Mouse (Mus musculus) embryo, embryonic 11 days (tissue): ENCODE data around the gene Pik3ip1.
A peak's percentile ranks its signal among the peaks of the same experiment; 100 is the strongest.

Experiments used
- DNase-seq: peaks from one replicate; pipeline ENCODE4 v3.0.0-alpha.2; 2015

The Pik3ip1 gene

DNA sequence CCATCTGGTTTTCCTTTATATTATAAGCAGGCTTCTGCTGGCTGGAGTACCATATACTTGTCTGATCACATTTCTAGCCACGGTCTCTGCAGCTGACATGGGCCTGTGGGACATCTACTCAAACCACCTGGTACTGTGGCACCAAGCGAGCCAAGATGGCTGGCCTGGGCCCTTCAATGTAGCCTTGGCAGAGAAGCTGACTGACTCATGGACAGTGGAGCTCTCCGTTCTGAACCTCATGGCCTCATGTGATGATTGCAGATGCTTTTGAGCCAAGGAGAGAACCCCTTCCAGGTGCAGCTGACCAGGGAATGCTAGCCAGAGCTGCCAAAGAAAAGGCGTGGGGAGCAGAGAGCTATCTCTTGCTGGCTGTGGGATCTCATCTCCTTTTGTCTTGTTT, 24.4 kb upstream of the Pik3ip1 start:
- DNase-seq: no peak

DNA sequence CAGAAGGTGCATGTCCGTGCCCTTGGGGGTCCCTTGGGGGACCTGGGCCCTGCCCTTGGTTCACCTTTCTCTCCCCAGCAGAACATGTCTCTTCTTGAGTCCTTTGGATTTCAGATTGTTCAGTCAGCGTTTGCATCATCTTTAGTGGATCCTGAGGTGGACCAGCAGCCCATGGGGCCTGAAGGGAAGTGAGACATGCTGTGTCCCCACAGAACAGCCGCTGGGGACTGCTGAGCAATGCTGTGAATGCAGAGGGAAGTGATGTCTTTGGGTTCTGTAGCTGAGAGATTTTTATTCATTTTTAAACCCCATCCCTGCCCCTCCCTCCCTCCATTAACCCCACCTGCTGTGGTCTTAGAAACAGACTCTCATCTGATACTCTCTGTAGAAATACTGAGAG, 22.3 kb upstream of the Pik3ip1 start:
- no peak for DNase-seq

DNA sequence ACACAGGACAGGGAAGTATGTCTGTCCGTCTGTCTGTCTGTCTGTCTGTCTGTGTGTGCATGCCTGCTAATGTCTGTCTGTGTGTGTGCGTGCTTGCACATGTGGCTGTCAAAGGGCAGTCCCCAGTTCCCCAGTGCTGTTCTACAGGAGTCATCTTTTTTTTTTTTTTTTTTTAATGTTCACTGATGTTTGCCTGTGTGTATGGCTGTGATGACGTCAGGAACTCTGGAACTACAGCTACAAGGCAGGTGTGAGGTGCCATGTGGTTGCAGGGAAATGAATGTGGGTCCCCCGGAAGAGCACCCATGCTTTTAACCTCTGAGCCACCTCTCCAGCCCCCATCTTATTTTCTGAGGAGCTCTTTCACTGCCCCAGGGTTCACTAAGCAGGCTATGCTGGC, 20.3 kb upstream of the Pik3ip1 start:
- DNase-seq: no peak

DNA sequence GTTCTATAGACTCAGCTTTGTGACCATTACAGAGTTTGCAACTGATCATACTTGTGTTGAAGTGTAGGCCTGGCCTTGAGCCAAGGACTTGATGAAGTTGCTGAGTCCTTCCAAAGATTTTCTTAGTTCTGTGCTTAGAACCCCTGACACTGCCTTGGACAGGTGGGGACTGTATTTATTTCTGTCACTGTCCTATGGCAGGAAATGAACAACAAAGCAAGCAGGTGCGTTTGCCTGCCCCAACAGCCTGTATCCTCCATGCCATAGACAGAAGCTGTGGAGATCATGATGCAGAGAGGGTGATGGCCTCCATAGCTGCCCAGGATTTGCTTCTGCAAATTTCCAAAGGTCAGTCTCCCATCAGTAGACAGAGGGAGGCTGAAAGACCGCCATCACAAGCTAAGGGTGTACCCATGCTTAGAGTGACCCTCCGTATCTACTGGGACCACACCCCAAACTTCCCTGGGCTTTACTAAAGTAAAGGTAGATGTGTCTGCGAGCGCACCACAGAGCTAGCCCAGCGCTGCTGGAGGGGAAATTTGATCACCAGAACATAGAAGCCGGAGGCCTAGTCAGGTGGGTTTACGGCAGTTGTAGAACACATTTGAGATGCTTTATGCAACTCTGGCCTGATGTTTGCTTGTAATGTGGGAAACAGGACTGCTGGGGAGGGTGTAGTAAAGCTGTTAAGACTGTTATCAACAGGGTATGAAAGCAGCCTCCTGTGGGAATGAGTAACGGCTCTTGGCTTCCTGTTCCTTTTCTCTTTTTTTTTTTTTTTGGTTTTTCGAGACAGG, 19.2 kb upstream of the Pik3ip1 start:
- no peak for DNase-seq

DNA sequence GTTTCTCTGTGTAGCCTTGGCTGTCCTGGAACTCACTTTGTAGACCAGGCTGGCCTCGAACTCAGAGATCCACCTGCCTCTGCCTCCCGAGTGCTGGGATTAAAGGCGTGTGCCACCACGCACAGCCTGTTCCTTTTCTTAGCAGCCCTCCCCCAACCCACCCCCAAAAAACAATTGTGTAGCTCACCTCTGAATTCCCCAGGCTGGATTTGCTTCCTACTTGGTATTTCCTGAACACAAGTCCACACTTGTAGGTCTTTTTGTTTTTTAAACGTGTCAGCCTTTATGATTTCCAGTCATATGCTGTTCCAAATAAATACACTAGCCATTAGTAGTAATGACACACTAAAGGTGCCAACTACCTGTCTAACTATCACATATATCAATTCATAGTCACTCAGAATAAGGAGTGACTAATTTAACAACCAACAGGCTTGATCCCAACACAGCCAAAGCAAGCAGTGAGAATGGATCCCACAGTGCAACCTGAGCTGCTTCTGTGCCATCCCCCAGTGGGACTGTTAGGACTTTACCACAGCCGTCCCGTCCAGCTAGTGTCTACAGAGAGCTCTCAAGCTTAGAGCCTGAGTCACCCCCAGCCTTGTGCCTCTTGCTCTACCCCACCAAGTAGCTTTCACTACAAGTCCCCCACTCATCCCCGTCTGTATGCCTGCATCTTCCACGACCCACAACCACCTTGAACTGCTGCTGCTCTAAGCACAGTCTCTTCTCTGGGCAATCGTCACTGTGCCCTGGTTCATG, 18.4 kb upstream of the Pik3ip1 start:
- DNase-seq: no peak

DNA sequence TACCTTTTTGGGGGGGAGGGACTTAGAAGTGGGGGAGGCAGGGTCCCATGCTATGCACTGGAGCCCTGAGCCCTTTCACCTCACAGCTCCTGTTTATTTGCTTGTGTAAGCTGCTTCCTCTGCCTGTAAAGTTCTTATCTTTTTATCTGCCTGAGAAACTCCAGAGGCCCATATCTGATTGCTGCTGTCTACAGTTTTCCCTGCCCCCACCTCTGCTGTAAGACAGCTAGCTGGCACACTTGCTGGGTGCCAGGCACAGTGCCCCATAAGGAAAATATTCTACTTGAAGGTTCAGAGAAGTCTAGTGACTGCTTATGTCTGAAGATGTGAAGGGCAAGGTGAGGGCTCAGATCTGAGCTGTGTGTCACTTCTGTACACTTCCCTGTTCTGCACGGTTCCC, 16.9 kb upstream of the Pik3ip1 start:
- no peak for DNase-seq

DNA sequence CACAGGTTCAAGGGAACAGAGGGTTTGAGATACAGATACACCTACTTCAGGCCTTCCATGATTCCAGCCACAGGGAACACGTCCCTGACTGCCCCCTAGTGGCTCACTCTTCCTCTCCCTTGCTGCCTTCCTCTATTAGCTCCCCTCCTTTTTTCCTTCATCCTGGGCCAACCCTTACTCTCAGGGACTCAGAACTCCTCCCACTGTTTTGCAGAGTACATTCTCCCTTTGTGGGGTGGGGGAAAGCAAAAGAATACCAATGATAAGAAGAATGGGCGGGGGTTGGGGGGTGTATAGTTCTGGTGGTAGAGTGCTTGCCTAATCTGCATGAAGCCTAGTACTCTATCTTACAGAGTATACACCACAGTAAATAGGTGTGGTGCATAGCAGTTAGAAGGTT, 16.1 kb upstream of the Pik3ip1 start:
- peak; percentile 55 for DNase-seq

DNA sequence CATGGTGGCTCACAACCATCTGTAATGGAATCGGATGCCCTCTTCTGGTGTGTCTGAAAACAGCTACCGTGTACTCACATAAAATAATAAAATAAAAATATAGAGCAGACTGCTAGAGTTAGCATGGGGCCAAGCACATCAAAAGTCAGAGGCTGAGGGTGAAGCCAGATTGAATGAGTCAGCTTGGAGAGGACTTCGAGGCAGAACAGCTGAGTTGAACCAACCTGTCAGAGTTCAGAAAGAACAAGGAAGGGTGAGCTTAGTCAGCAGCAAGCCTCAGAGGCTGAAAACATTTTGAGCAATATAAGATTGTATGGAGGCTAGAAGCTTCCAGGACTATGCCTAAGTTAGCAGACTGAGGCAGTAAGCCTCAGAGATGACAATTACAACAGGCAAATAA, 11.9 kb upstream of the Pik3ip1 start:
- no peak for DNase-seq

DNA sequence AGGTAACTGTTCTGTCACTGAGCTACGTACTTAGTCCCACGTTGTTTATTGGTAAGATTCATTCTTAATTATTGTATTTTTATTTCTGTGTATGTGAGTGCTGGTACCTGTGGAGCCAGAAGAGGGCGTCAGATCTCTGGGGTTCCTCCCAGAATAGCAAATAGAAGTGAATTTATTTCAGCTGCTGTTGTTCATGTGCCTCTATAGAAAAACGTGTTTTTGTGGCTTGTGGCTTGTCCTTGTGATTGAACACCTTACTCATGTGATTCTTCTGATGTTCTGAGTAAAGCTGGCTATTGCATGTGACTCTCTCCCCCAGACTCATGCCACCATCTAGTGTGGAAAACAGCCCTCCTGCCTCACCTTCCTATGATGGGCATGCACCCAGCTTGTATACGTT, 1.9 kb upstream of the Pik3ip1 start:
- no peak for DNase-seq

DNA sequence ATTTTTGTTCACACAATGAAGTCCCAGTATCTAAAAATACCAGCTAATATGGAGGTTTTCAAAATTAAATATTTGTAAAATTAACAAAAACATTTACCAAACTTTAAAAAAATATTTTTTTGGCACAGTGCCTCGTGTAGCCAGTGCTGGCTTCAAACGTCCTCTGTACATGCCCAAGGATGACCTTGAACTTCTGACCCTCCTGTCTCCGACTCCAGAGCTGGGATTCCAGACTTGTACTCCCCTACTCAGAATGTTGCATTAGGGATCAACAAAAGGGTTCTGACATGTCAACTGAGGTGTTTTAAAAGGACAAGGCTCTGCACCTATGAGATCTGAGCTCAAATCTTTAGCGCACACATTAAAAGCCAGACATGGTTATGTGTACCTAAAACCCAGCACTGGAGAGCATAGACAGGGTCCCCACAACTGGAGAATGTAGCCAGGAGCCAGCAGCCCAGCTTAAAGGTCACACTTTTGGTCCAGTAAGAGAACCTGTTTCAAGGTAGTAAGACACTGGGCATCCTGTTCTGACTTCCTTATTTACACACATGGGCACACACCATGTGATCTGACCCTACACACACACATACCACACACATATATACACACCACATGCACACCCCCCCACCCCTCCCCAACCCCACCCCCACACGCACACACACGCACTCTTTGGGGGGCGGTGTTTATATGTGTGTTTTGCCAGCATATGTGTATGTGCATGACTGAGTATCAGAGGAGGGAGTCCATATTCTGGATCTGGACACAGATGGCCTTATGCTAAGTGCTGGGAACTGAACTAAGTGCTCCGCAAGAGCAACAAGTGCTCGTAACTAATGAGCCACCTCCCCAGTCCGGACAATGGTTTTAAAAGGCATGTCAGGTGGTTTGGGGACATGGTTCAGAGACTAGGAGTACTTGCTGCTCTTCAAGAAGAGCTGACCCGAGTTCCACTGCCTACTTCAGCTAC, 1.1 kb upstream of the Pik3ip1 start:
- DNase-seq: no peak

DNA sequence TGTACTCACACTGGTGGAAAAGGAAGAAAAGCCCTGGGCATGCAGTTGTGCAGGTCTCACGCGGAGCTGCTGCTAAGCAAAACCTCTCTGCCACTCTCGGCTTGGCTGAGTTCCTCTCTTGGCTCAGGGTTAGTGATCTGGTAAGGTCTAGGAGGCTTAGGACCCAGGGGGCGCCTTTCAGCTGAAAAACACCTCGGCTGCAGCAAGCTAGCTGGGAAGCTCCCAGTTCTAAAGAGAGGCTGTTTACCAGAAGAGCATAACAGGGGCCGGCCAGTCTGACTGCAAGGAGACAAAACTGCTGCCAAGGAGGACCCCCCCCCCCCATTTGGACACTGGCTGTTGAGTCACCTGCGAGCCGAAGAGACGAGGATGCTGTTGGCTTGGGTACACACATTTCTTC, 365 bp downstream of the Pik3ip1 start:
- DNase-seq: peak; percentile 84

DNA sequence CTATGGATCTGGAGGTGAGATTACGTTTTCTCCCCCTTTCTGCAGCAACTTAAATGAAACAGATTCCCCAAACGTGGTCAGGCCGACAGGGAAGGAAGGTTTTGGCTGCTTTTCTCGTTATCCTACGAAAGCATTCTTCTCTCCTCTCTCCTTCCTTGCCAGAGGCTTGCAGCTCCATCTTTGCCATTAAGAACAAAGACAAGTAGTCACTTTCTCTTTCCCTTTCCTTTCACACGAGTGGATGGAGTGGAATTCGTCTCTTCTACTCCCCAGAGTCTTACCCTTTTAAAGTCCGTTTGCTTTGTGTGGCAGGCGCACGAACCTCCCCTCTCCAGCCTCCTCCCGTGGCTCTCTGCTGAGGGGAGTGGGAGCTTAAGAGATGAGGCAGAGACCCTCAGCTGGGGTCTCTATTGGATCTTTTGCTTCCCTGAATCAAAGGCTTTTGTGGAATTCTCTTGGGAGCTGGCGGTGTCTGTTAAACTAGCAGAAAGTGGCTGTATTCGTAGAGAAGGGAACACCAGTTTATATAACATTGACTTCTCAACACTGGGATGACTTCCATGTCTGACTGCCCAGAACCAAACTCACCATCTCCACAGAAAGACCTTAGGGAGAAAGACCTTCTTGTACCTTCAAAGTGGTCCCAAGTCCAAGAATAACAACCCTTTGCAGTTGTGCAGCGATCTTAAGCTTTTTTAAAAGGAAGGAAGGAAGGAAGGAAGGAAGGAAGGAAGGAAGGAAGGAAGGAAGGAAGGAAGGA, 970 bp downstream of the Pik3ip1 start:
- peak; percentile 25 for DNase-seq

DNA sequence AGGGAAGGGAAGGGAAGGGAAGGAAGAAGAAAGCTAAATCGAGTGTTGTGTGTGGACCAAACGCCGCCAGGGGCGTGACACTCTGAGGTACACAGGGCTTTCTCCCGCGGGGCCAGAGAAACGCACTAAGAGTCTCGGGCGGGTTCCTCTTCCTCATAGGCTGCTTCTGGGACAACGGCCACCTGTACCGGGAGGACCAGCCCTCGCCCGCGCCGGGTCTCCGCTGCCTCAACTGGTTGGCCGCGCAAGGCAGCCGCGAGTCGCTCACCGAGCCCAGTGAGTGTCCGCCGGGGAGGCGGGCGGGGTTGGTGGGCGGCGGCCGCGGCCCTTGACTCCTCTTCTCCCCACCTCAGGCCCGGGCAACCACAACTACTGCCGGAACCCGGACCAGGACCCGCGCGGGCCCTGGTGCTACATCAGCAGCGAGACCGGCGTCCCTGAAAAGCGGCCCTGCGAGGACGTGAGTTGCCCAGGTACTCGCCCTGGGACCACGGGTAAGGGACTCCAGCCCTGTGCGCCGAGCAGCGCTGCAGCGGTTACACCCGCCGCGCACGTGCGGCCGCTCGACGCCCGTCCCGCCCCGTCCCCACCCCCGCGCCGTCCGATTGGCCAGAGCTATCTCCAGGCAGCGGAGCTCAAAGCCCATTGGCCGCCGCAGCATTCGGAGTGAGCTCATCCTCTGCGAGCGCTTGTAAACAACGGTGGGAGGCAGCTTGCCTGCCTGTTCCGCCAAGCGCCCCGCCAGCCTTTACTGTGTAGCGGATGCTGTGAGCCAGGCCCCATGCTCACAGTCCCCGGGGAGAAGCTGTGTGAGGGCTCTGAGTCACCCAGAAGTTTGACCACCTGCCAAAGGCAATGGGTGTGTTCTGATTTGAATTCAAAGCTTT, 1.8 kb downstream of the Pik3ip1 start:
- DNase-seq: peak; percentile 96

DNA sequence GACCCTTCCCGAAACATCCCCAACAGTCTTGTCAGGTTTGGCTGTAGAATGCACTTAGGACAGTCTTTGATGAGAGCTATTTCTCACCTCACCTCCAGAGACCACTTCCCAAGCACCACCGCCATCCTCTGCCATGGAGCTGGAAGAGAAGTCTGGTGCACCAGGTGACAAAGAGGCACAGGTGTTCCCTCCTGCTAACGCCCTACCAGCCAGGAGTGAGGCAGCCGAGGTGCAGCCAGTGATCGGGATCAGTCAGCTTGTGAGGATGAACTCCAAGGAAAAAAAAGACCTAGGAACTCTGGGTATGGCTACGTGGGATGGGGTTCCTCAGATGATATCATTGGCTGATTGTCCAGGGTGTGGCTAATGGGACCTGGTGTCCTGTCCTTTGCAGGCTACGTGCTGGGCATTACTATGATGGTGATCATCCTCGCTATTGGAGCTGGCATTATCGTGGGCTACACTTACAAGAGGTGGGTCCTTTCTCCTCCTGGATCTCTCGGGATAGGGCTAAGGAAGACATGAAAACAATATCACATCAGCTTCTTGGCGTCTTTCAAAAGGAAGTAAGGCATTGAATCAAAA, 3.0 kb downstream of the Pik3ip1 start:
- DNase-seq: no peak

DNA sequence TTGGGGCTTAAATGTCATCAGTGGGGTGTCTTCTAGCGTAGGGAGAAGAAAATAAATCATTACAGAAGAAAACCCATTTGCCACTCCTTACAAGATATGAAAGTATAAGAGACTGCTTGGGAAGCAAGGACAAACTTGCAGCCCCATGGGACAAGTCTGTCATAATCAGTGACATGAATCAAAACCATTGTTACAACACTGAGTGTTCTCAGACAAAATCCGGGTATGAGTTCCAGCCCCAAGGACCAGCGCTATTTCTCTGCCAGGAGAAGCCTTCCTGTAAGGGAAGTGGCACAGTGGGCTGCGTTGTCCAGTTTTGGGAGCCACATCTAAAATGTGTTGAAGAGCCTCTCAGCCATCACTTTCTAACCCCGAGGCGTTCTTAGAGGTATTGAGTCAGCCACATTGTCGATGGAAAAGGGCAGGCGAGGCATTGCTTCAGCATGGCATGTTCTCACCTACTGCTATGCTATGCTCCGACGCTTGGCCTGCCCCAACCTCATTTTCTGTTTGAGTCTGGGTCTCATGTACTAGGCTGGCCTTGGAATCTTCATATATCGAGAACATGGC, 4.0 kb downstream of the Pik3ip1 start:
- no peak for DNase-seq

DNA sequence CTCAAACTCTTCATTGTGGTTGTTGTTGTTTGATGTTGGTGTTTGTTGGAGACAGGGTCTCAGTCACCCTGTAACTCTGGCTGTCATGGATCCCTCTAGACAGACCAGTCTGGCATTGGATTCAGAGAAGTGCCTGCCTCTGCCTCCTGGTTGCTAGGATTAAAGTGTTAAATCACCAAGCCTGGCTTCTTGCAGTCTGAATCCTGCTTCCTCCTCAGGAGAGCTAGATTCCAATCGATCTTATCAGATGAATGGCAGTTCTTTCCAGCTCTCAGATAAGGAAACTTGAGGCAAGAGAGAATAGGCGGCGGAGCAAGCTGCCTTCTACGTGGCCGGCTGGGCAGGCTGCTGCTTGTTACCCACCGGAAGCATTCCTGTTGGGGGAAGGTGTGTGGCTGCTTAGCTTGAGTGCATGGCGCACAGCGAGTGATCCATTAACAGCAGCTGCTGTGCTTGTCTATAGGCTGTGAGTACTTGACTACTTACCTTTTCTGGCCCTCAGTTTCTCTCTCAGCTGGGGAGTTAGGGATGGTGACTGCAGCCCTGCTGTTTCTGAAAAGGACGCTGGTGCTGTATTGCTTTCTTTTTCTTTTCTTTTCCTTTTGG, 4.6 kb downstream of the Pik3ip1 start:
- peak; percentile 39 for DNase-seq

DNA sequence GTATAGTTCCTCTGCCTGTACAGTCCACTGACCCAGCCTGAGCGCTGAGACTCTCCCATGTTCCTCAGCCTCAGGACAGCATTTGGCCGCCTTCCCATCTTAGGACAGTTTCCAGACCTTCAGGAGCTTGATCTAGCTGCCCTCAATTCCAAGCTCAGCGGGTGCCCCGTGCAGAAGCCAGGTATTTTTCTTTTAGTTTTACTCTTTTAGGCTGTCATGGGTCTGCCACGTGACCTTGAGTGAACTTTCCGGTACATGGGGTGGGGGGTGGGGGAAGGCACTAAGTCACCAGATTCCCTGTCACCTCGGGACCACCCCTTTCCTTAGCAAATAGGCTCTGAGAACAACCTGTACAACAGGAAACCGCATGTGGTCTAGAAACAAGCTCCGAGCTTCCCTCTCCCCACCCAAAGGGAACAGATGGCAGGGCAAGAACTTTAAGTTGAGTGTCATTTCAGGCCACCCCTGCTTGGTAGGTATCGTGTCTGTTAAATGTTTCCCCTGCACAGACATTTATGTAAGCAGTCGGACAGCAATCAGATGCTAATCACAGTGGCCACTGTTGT, 5.5 kb downstream of the Pik3ip1 start:
- DNase-seq: peak; percentile 23

DNA sequence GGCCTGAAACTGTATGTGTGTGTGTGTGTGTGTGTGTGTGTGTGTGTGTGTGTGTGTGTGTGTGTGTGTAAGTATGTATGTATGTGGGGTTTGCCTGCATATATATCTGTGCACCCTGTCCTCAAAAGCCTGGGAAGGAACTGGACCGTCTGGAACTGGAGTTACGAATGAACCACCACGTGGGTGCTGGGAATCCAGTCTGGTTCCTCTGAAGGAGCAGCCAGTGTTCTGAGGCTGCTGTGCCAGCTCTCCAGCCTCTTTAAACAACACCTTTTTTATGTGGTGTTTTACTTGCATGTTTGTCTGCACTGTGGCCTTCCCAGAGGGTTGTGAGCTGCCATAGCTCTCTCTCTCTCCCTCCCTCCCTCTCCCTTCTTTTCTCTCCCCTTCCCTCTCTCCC, 6.4 kb downstream of the Pik3ip1 start:
- no peak for DNase-seq

DNA sequence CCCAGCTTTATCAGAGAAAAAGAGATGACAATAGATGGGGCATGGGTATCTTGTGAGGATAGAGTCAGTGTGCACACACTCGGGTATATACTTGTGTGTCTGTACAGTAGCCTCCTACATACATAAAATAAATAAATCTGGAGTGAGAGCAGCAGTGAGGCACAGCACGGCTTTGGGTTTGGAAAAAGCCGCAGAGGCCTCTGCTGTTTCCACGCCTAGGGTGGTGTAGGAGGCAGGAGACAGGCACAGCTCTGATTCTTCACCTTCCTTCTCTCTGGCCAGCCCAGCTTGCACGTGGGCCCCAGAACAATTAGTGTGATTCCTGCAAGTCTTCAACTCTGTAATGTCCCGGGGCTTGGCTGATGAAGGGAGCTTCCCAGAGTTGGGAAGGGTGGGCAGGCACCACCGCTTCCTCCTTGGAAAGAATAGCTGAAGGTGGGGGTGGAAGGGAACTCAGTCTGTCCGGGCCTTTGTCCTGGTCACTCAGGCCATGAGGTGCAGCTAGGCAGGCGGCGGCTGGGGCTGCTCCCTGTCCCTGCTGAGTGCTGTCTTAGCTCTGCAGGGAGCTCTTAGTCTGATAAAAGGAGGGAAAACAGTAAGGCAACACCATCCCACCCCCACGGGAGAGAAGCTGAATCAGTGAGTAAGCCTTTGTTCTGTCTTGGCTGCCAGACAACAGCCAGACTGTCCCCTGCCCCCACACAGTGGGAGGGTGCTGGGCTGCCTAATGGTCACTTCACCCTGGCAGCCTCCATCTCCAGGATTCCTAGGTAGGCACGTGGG, 7.2 kb downstream of the Pik3ip1 start:
- DNase-seq: peak; percentile 72
